Comparison of ENCODE assay signal across 17 mouse cellular contexts in genomic region chr11:86403845-86404244, GRCm38 (mm10).
"Had no signal": no experiment of that assay in that cellular context is flagged by ENCODE, and none has a peak within 500 bp of the region (broad histone marks: within the 10 kb centered on the region; RNA-seq: fewer than 3 reads in every experiment).

No protein-coding gene starts in this region.

- DNase-seq: kidney, adult 11 months; kidney, adult 9 months; kidney, postnatal 36 days; liver; liver, embryonic 13.5 days; liver, postnatal 0 days; lung, postnatal 14 days; right cerebral cortex, adult 18-20 months; right cerebral cortex, postnatal 25 days; thymus, postnatal 36 days had no signal

- H3K27me3 ChIP-seq: limb, embryonic 12.5 days; liver, embryonic 13.5 days; lung, embryonic 15.5 days; midbrain, embryonic 13.5 days; neural tube, embryonic 15.5 days; stomach, embryonic 15.5 days had no signal

- H3K4me2 ChIP-seq: limb, embryonic 12.5 days; liver, embryonic 13.5 days; lung, embryonic 15.5 days; midbrain, embryonic 13.5 days; neural tube, embryonic 15.5 days; stomach, embryonic 15.5 days had no signal

- H3K36me3 ChIP-seq: limb, embryonic 12.5 days; liver, embryonic 13.5 days; lung, embryonic 15.5 days; midbrain, embryonic 13.5 days; neural tube, embryonic 15.5 days; stomach, embryonic 15.5 days had no signal

- H3K27ac ChIP-seq: kidney, postnatal 0 days; layer of hippocampus, adult 2 months; limb, embryonic 12.5 days; liver, embryonic 13.5 days; lung, embryonic 15.5 days; midbrain, embryonic 13.5 days; neural tube, embryonic 15.5 days; stomach, embryonic 15.5 days had no signal

- H3K4me3 ChIP-seq: layer of hippocampus, adult 2 months; limb, embryonic 12.5 days; liver, embryonic 13.5 days; lung, embryonic 15.5 days; midbrain, embryonic 13.5 days; neural tube, embryonic 15.5 days; stomach, embryonic 15.5 days had no signal

- H3K4me1 ChIP-seq: limb, embryonic 12.5 days; midbrain, embryonic 13.5 days; neural tube, embryonic 15.5 days; stomach, embryonic 15.5 days had no signal
